Mouse (Mus musculus): ENCODE measurements at regions not wholly inside any gene's neighbourhood (a gene's known extent, or its start where the extent isn't known, plus 50 kb on each side); places are given as distances from the start of the nearest gene placed in this dataset.

DNA sequence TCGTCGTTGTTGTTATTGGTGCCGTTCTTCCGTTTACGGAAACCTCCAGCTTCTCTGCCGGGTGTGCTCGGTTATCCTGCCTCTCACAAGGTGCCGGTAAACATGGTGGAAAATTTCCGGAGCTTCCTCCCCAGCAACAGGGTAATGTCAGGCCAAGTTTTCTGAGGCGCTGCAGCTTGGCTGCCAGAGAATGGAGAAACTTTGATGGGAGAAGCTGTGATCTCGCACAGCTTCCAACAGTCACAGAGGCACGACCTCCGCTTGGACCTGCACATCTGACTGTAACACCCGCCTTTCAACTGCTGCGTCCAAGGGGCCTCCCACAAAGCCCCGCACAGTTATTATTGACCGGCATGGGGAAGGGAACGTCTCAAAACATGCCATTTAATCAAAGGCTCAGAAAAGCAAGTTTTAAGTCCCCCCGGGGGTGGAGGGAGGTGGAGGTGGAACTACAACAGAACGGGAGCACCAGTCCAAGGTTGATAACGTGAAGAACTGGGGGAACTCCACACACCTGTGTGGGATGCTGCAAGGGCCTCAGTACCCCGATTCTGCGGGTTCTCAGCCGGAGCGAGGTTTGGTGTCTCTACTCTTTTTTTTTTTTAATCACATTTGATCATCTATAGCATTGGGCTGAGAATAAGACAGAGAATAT, 299.1 kb downstream of the Vrk1 start:
- TF ChIP-seq GATA1 (IDR thresholded peaks at IDR 0.05; ENCODE audit: borderline replicate concordance, low read length): no peak
- TF ChIP-seq FLI1 (IDR thresholded peaks at IDR 0.05; ENCODE audit: low read length): no peak
